Mouse (Mus musculus) liver, embryonic 14.5 days (tissue): ENCODE results near the gene Amfr. TPM values are rescaled to one million over a fixed set of nuclear protein-coding genes. Genes with fewer than 3 reads are reported as not detected.

Experiments used
- ATAC-seq: fragments of 200-750 bp; cut with Nextera tagmentation; 2 replicates; pipeline ENCODE4 v1.8.0; 2017; ENCODE audit warnings: moderate number of reproducible peaks, mild to moderate bottlenecking, moderate library complexity; ENCODE audit not compliant: insufficient read depth
- DNase-seq, 3 experiments: peaks; one replicate each; pipeline ENCODE4 v3.0.0-alpha.2; 2012 to 2013; ENCODE audit warnings: low read depth in 3 of 3, low spot score in 3 of 3
- H3K27ac ChIP-seq: fragments of 300-500 bp; sonication (generic); 2 replicates; pipeline ENCODE4 v1.5.1; 2014; ENCODE audit warnings: moderate library complexity, mild to moderate bottlenecking, control low read depth, inconsistent platforms
- H3K27me3 ChIP-seq: fragments of 300-500 bp; sonication (generic); 2 replicates; pipeline ENCODE4 v1.6.1; 2014; ENCODE audit warnings: mild to moderate bottlenecking, low read length, moderate library complexity; ENCODE audit not compliant: control insufficient read depth, insufficient read depth
- H3K36me3 ChIP-seq: fragments of 300-500 bp; sonication (generic); replicated peaks from 2 replicates; pipeline ENCODE4 v1.6.1; 2014; ENCODE audit warnings: low read depth; ENCODE audit not compliant: control insufficient read depth, insufficient read depth
- H3K4me1 ChIP-seq, 2 experiments: fragments of 200-500 bp in 1 of 2; fragments of 300-500 bp in 1 of 2; sonication (generic) in 1 of 2; replicated peaks; 2 replicates each; pipeline ENCODE4 v1.6.1; 2012 to 2014; ENCODE audit warnings: antibody characterized with exemption in 1 of 2, inconsistent platforms in 1 of 2, low read length in 1 of 2; ENCODE audit not compliant: control insufficient read depth in 2 of 2, insufficient read depth in 2 of 2
- H3K4me2 ChIP-seq: fragments of 300-500 bp; sonication (generic); 2 replicates; pipeline ENCODE4 v1.6.1; 2014; ENCODE audit warnings: low read depth, mild to moderate bottlenecking, control low read depth, moderate library complexity
- H3K4me3 ChIP-seq, 2 experiments: fragments of 200-500 bp in 1 of 2; fragments of 300-500 bp in 1 of 2; sonication (generic) in 1 of 2; 2 replicates each; pipeline ENCODE4 v1.5.1; 2012 to 2014; ENCODE audit warnings: low read depth in 2 of 2, low read length in 2 of 2, mild to moderate bottlenecking in 2 of 2, control low read depth in 1 of 2, inconsistent platforms in 1 of 2, moderate library complexity in 1 of 2; ENCODE audit not compliant: insufficient read depth in 1 of 2
- H3K9ac ChIP-seq: fragments of 300-500 bp; sonication (generic); replicated peaks from 2 replicates; pipeline ENCODE4 v1.6.1; 2014; ENCODE audit warnings: mild to moderate bottlenecking, control low read depth, moderate library complexity
- H3K9me3 ChIP-seq: fragments of 300-500 bp; sonication (generic); 2 replicates; pipeline ENCODE4 v1.6.1; 2016; ENCODE audit warnings: low read length, mixed read lengths; ENCODE audit not compliant: control insufficient read depth
- CTCF ChIP-seq: IDR thresholded peaks from 2 replicates; pipeline ENCODE4 v1.5.1; 2016; ENCODE audit warnings: antibody characterized with exemption, low read depth, control low read depth
- EP300 ChIP-seq: IDR thresholded peaks from 2 replicates; pipeline ENCODE4 v1.6.1; 2016; ENCODE audit warnings: antibody characterized with exemption, low read depth
- WGBS: fragments of 180-500 bp; shearing (Covaris S2); extraction: QIAGEN DNeasy Blood & Tissue Kit; methylation state at CpG from one replicate; pipeline ENCODE4 v1.1.7; 2014; ENCODE audit not compliant: insufficient replicate concordance; 5-methylcytosine and 5-hydroxymethylcytosine counted together
- polyA plus RNA-seq, 2 experiments: library from polyadenylated mRNA; depleted of rRNA in 1 of 2; stranded (reverse) in 1 of 2; unstranded in 1 of 2; fragments of >200 nt; fragmentation: Nextera tagmentation in 1 of 2; extraction: Ambion mirVana in 1 of 2; gene quantifications; 2 replicates each; pipeline versions ENCODE4 v1.2.1 to v1.2.3; 2012 to 2014

Gene Amfr
- polyA plus RNA-seq, 2 experiments = 38.4 to 50.0 TPM

GRCm38 (mm10) chr8:93983827-93984226 lies 28.8 kb downstream of the Amfr start:
- TF ChIP-seq CTCF = peak; percentile 22; the same call in 1 of the 2 replicates
- no peak for TF ChIP-seq EP300
- DNase-seq (no peak), ATAC-seq (no peak)
- no peak overlapping the region for H3K4me2 ChIP-seq
- no peaks in the 10 kb centered on the region for H3K9me3 ChIP-seq
- no peak overlapping the region for H3K4me3 ChIP-seq
- H3K36me3 ChIP-seq = peaks cover 70% of the 10 kb centered on the region
- no peak overlapping the region for H3K27ac ChIP-seq
- H3K4me1 ChIP-seq = no peaks in the 10 kb centered on the region
- H3K27me3 ChIP-seq = no peaks in the 10 kb centered on the region
- WGBS = 82% methylated on average over 3 of the region's 3 CpGs
- no peak overlapping the region for H3K9ac ChIP-seq

- Histone ChIP-seq H3K4me2 (no peak overlapping the region), H3K9me3 (no peaks in the 10 kb centered on the region), H3K4me3 (no peak overlapping the region), H3K27ac (no peak overlapping the region), H3K27me3 (no peaks in the 10 kb centered on the region), H3K36me3 (peaks cover 79% of the 10 kb centered on the region), H3K9ac (no peak overlapping the region), H3K4me1 (no peaks in the 10 kb centered on the region)
- TF ChIP-seq CTCF (no peak), EP300 (no peak)
- 83% methylated on average over 5 of the region's 5 CpGs for WGBS
- ATAC-seq (no peak), DNase-seq (no peak)
These were observed 30.9 kb downstream of the Amfr start for GRCm38 (mm10) chr8:93981679-93982215.

- Histone ChIP-seq H3K27me3 (no peaks in the 10 kb centered on the region), H3K9me3 (no peaks in the 10 kb centered on the region), H3K27ac (no peak overlapping the region), H3K4me3 (no peak overlapping the region), H3K9ac (no peak overlapping the region), H3K4me1 (peaks cover 0 to 3% of the 10 kb centered on the region in 2 experiments; a peak in 1 of 4 replicates), H3K36me3 (peaks cover 81% of the 10 kb centered on the region), H3K4me2 (no peak overlapping the region)
- TF ChIP-seq CTCF (no peak), EP300 (no peak)
- ATAC-seq (no peak), DNase-seq (no peak)
- WGBS = 93% methylated on average over 4 of the region's 4 CpGs
These were observed 32.5 kb downstream of the Amfr start for GRCm38 (mm10) chr8:93980141-93980540.

- TF ChIP-seq CTCF (0 out of 2 replicates have a peak, but pooled peaks have one; percentile 3), EP300 (no peak)
- DNase-seq = no peak
- Histone ChIP-seq H3K36me3 (peaks cover 83% of the 10 kb centered on the region), H3K9ac (no peak overlapping the region), H3K4me3 (no peak overlapping the region), H3K27ac (no peak overlapping the region), H3K9me3 (no peaks in the 10 kb centered on the region), H3K4me1 (peaks cover 0 to 11% of the 10 kb centered on the region in 2 experiments; a peak in 2 of 4 replicates), H3K27me3 (no peaks in the 10 kb centered on the region), H3K4me2 (no peak overlapping the region)
- 85% methylated on average over 6 of the region's 6 CpGs for WGBS
- no peak for ATAC-seq
These were observed 36.0 kb downstream of the Amfr start for GRCm38 (mm10) chr8:93976446-93977211.

- no peak overlapping the region for H3K4me2 ChIP-seq
- no peak overlapping the region for H3K9ac ChIP-seq
- H3K36me3 ChIP-seq = peaks cover 80% of the 10 kb centered on the region
- H3K4me1 ChIP-seq = peaks cover 0 to 11% of the 10 kb centered on the region in 2 experiments; a peak in 2 of 4 replicates
- no peaks in the 10 kb centered on the region for H3K9me3 ChIP-seq
- 77% methylated on average over 2 of the region's 2 CpGs for WGBS
- H3K4me3 ChIP-seq = no peak overlapping the region
- ATAC-seq (peak; percentile 14; the same call in 1 of the 2 replicates), DNase-seq (no peak)
- TF ChIP-seq EP300 (no peak), CTCF (no peak)
- no peak overlapping the region for H3K27ac ChIP-seq
- H3K27me3 ChIP-seq = no peaks in the 10 kb centered on the region
These were observed 37.3 kb downstream of the Amfr start for GRCm38 (mm10) chr8:93975358-93975757.
